In the genomic region with DNA sequence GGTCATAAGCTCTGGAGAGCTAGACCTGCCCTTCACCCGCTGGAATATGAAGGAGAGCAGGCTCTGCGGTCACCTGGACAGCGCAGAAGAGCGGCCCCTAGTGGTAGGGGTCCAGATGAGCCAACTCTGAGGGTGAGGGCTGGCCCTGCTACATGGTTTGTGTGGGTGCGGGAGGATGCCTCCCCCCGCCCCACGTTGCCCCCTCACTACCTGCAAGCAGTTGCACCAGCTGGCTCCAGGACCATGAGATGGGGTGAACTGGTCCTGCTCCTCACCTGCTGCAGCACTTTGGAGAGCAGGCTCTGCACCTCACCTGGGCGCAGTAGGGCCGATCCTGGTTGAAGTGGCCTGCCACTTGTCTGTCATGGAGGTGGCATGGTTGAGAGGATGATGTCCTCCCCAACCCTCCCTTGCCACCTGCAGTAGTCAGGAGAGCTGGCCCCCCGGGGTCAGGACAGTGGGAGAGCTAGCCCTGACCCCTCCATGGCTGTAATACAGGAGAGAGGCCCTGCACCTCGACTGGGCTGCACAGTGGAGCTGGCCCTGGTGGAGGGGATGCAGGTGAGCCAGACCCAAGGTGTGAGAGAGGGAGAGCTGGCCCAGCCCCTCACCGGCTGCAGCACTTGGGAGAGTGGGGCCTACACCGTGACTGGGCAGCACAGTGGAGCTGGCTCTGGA, we compare ENCODE assay signal across 8 mouse cellular contexts. TPM values are rescaled to one million over a fixed set of nuclear protein-coding genes. Genes with fewer than 3 reads are reported as not detected.
DNase-seq lines count a peak whose midpoint lies in the region; ATAC-seq and TF ChIP-seq lines count a peak whose summit lies in the region.

No protein-coding gene starts in this region.

- H3K9ac ChIP-seq in forebrain, postnatal 0 days = no peak overlapping the region
- no peak overlapping the region for H3K9ac ChIP-seq in lung, postnatal 0 days (replicated peaks; ENCODE audit: low read depth)

- DNase-seq in gastrocnemius, postnatal 10 days = peak; percentile 32
- no peak for DNase-seq in gastrocnemius, postnatal 36 days
- DNase-seq in adrenal gland, postnatal 14 days = peak; percentile 60
- DNase-seq in forebrain, postnatal 0 days = no peak
- peak; percentile 50 for DNase-seq in kidney, adult 18-20 months
- peak; percentile 61 for DNase-seq in lung, postnatal 0 days (ENCODE audit: low spot score)
- DNase-seq in testis, postnatal 10 days (ENCODE audit: low spot score) = peak; percentile 61
- DNase-seq in frontal cortex, postnatal 10 days (ENCODE audit: low spot score in 2 of 2) = no peak

- no peak for ATAC-seq in forebrain, postnatal 0 days
- ATAC-seq in lung, postnatal 0 days = peak; percentile 52; the same call in 1 of the 2 replicates

- TF ChIP-seq CTCF in forebrain, postnatal 0 days (IDR thresholded peaks at IDR 0.05; ENCODE audit: low read depth) = peak; percentile 58
- peak; percentile 80 for TF ChIP-seq CTCF in lung, postnatal 0 days (IDR thresholded peaks at IDR 0.05)

- no peaks in the 10 kb centered on the region for H3K36me3 ChIP-seq in forebrain, postnatal 0 days (ENCODE audit: insufficient read depth)
- no peaks in the 10 kb centered on the region for H3K36me3 ChIP-seq in lung, postnatal 0 days (ENCODE audit: insufficient read depth, low read length)

- 44% methylated on average over 13 of the region's 13 CpGs for WGBS in forebrain, postnatal 0 days
- 44% methylated on average over 13 of the region's 13 CpGs for WGBS in lung, postnatal 0 days

- H3K9me3 ChIP-seq in forebrain, postnatal 0 days (ENCODE audit: low read length) = no peaks in the 10 kb centered on the region
- H3K9me3 ChIP-seq in lung, postnatal 0 days (ENCODE audit: low read length) = no peaks in the 10 kb centered on the region

- no peaks in the 10 kb centered on the region for H3K27me3 ChIP-seq in forebrain, postnatal 0 days (ENCODE audit: insufficient read depth, low read length)
- H3K27me3 ChIP-seq in lung, postnatal 0 days (replicated peaks; ENCODE audit: insufficient read depth, low read length) = no peaks in the 10 kb centered on the region

- no peak for TF ChIP-seq EP300 in lung, postnatal 0 days (IDR thresholded peaks at IDR 0.05)

- H3K4me2 ChIP-seq in forebrain, postnatal 0 days (ENCODE audit: low read depth) = no peak overlapping the region
- H3K4me2 ChIP-seq in lung, postnatal 0 days (replicated peaks; ENCODE audit: low read depth, low read length) = no peak overlapping the region; the same call in 1 of the 2 replicates

- H3K4me3 ChIP-seq in forebrain, postnatal 0 days (ENCODE audit: low read depth, low read length) = no peak overlapping the region
- no peak overlapping the region for H3K4me3 ChIP-seq in lung, postnatal 0 days (ENCODE audit: low read depth, low read length)

- no peak overlapping the region for H3K27ac ChIP-seq in forebrain, postnatal 0 days (ENCODE audit: low read depth, low read length)
- no peak overlapping the region for H3K27ac ChIP-seq in lung, postnatal 0 days (ENCODE audit: low read length)

- intact Hi-C loops in gastrocnemius, postnatal 36 days (cut with DNase I) = no loop called here

- no peaks in the 10 kb centered on the region for H3K4me1 ChIP-seq in forebrain, postnatal 0 days (ENCODE audit: insufficient read depth)
- no peaks in the 10 kb centered on the region for H3K4me1 ChIP-seq in lung, postnatal 0 days (ENCODE audit: insufficient read depth, low read depth, low read length)

RNA-seq across cellular contexts. Expression of a gene that starts 29.1 kb away (rescaled TPM):
- total RNA-seq in gastrocnemius, postnatal 10 days (2021) = under 1 TPM; 0.49 to 0.88 TPM
- under 1 TPM; 0.30 to 0.66 TPM for total RNA-seq in gastrocnemius, postnatal 36 days (2021)
- 1.9 and 2.1 TPM in 2 replicates for total RNA-seq in adrenal gland, postnatal 14 days (2021)
- 48.1 and 63.2 TPM in 2 replicates for total RNA-seq in forebrain, postnatal 0 days (2014; rRNA removed)
- 21.3 and 30.8 TPM in 2 replicates for polyA plus RNA-seq in forebrain, postnatal 0 days (2015; fragmentation: Nextera tagmentation; extraction: Ambion mirVana)
- 0.11 and 0.17 TPM in 2 replicates for polyA plus RNA-seq in lung, postnatal 0 days (2015; fragmentation: Nextera tagmentation; extraction: Ambion mirVana)

Comparison
In these comparisons a context has a peak if more than half of its experiments do, and no peak if none do; other contexts are left out.
1. DNase-seq: peak in gastrocnemius, postnatal 10 days (single experiment), adrenal gland, postnatal 14 days (single experiment), kidney, adult 18-20 months (single experiment), lung, postnatal 0 days (single experiment) and testis, postnatal 10 days (single experiment); none in gastrocnemius, postnatal 36 days (0 of 2), forebrain, postnatal 0 days (single experiment) and frontal cortex, postnatal 10 days (0 of 2).
2. RNA of a gene that starts 29.1 kb away (total RNA-seq): 48.1 to 63.2 TPM in forebrain, postnatal 0 days; 1.9 to 2.1 TPM in adrenal gland, postnatal 14 days, 0.49 to 0.88 TPM in gastrocnemius, postnatal 10 days and 0.30 to 0.66 TPM in gastrocnemius, postnatal 36 days; every median in the first group is over 10 times any median in the second.